Mouse (Mus musculus): Measurements from ENCODE around the gene Smim20. TPM values are rescaled to one million over a fixed set of nuclear protein-coding genes. Genes with fewer than 3 reads are reported as not detected.
A peak's percentile ranks its signal among the peaks of the same experiment; 100 is the strongest.

Smim20 gene
- total RNA-seq, 2 experiments from 2014 or later: 56.4 to 63.1 TPM

- intact Hi-C loops (cut with DNase I): no loop called here
- peak; percentile 19 to 32 for DNase-seq
These were observed 34.6 kb downstream of the Smim20 start for GRCm38 (mm10) chr5:53301496-53301895.

- intact Hi-C loops (cut with DNase I): no loop called here
- no peak for DNase-seq
These were observed 36.2 kb downstream of the Smim20 start for GRCm38 (mm10) chr5:53302895-53303670.

- DNase-seq: no peak
These were observed 37.1 kb downstream of the Smim20 start for GRCm38 (mm10) chr5:53303941-53304340.

GRCm38 (mm10) chr5:53304936-53305335 lies 38.1 kb downstream of the Smim20 start:
- no peak for DNase-seq
- intact Hi-C loops (cut with DNase I): no loop called here

More at GRCm38 (mm10) chr5:53303941-53304340, 37.1 kb downstream of the Smim20 start:
- intact Hi-C loops (cut with DNase I): no loop called here

- intact Hi-C loops (cut with DNase I): no loop called here
- DNase-seq: no peak
These were observed 40.0 kb downstream of the Smim20 start for GRCm38 (mm10) chr5:53306864-53307263.

DNA sequence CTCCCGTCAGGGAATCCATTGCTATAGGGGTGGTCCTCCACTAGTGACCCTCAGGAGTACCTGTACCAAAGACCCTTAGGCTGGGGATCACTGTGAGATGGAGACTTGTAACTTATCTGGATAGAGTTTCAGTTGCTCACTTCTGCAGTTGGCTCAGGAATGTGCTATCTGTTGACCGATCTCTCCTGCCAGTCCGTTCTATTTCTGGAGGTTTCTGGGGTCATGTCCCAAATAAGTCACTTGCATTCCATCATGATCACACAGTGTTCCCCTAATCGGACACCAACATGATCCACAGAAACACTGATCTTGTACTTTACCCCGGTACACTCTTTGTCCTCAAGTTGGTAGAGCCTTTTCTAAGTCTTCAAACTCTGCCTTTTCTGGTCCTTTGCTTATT lies 40.6 kb downstream of the Smim20 start:
- DNase-seq: no peak
- intact Hi-C loops (cut with DNase I): no loop called here

DNA sequence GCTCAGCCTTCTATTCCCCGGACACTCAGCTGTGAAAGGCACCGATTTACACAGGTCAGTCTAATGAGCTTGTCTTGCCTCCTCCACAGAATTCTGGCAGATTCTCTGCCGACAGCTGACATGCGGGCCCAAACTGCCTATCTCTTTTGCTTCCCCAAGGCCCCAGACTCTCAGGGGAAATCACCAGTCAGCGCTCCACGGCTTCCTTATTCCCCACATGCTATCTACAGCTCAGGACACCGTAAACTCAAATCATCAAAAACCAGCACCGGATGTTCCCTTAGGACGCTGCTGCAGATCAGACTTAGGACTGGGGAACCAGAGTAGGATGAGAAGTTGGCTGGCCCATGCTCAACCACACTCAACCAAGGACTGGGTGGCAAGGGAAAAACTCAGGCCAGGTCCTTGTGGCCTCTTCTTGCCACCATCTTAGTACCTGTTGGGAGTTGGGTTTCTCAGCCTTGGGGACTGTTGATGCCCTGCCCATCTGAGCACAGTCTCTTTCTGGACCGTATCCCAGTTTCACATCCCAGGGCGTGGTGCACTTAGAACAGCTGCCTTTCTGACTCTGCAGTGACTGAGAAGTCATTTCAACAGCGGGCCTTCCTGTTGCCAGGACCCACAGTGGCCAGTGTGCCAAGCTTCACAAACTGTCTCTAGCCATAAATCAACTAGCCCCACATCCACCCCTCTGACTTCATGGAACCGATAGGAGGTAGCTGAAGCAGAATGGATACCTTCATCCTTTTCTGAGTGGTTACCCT lies 47.7 kb downstream of the Smim20 start:
- intact Hi-C loops (cut with DNase I): no loop called here
- DNase-seq: peak; percentile 34 to 41

GRCm38 (mm10) chr5:53315829-53316228 lies 48.9 kb downstream of the Smim20 start:
- intact Hi-C loops (cut with DNase I): no loop called here
- DNase-seq: no peak

GRCm38 (mm10) chr5:53317396-53317795 lies 50.5 kb downstream of the Smim20 start:
- no peak for DNase-seq
- intact Hi-C loops (cut with DNase I): no loop called here

- intact Hi-C loops (cut with DNase I): no loop called here
- DNase-seq: no peak
These were observed 51.1 kb downstream of the Smim20 start for GRCm38 (mm10) chr5:53317885-53318466.

GRCm38 (mm10) chr5:53320331-53320730 lies 53.4 kb downstream of the Smim20 start:
- intact Hi-C loops (cut with DNase I): no loop called here
- DNase-seq: no peak

DNA sequence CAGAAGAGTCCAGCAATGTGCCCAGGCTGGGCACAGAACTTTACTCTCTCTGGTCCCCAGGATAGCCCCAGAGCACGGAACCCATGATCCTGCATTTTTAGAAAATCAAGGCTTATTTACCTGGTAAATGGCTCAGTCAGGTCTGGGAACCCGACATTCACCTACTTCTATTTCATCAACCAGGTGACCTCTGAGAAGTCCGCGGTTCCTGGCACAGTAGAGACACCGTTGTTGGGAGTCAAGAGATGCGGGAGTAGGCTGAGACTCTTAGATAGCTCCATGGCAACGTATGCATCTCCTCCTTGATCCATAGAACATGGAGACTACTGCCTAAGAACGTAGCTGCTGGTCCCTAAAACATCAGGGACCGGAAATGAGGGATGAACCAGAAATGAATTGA lies 55.0 kb downstream of the Smim20 start:
- intact Hi-C loops (cut with DNase I): no loop called here
- no peak for DNase-seq

DNA sequence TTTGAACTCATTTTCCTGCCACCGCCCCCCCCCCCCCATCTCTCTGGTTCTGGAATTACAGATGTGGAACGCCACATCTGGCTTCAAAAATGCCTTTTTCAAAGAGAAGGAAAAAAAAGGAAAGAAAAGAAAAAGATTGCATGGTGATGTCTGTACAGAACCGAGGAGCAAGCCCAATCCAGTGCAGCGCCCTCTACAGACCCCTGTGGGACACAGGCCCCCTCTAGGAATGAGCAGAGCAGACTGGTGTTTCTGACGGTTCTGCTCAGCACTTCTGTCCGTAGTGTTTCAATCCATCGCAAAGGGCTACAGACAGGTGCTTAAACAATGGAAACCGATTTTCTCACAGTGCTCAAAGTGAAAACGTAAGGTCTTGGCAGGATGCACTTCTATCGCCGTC lies 55.6 kb downstream of the Smim20 start:
- no peak for DNase-seq
- intact Hi-C loops (cut with DNase I): no loop called here

GRCm38 (mm10) chr5:53323121-53323520 lies 56.2 kb downstream of the Smim20 start:
- intact Hi-C loops (cut with DNase I): no loop called here
- no peak for DNase-seq

DNA sequence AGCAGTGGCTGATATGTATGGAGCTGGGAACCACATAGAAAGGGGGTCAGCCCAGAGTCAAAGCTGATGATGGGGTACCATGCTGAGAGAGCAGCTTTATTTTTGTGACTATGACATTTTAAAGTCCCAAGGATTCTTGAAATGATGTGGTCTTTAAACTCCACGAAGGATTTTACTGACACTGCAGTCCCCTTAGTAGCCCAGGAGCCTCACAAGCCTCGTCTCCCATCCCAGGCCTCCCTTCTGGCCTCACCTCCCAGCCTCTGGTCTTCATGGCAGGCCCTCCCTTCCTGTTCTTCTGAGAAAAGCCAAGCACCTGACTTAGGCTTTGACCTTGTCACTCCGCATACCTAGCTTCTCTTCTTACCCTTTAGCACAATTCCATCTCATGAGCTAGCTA lies 57.4 kb downstream of the Smim20 start:
- no peak for DNase-seq

GRCm38 (mm10) chr5:53324791-53325190 lies 57.9 kb downstream of the Smim20 start:
- no peak for DNase-seq
- intact Hi-C loops (cut with DNase I): no loop called here

More for the DNA sequence above, 57.4 kb downstream of the Smim20 start:
- intact Hi-C loops (cut with DNase I): no loop called here

GRCm38 (mm10) chr5:53326023-53326422 lies 59.1 kb downstream of the Smim20 start:
- intact Hi-C loops (cut with DNase I): loop anchor here (2.0 kb wide), 2 partner anchors 51 to 313 kb away; no protein-coding TSS in a partner anchor
- peak; percentile 68 to 71 for DNase-seq

DNA sequence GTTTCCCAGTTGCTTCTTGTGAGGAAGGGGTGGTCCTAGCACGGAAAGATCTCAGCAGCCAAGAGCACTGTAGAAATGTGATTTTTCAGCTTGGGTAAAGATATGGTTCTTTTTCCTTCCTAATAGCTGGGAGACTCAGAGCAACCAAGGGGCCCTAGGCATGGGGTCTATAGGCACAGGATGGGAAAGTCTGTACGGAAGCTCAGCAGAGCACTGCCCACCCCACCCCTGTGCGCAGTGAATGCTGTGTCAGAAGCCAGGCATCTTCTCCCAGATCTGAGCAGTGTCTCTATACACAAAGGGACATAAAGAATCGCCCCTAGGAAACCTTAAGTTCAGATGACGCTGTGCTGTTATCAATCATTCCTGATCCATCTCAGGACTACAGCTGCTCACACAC lies 59.6 kb downstream of the Smim20 start:
- no peak for DNase-seq
- intact Hi-C loops (cut with DNase I): loop anchor here (2.0 kb wide), 2 partner anchors 52 to 312 kb away; no protein-coding TSS in a partner anchor

Data from gastrocnemius, postnatal 36 days (tissue).